In genomic region chr2:61028578-61028977, GRCm38 (mm10) we compare ENCODE assay signal across 20 mouse cellular contexts.
"Had no signal": no experiment of that assay in that cellular context is flagged by ENCODE, and none has a peak within 500 bp of the region (broad histone marks: within the 10 kb centered on the region; RNA-seq: fewer than 3 reads in every experiment).

No protein-coding gene starts in this region.

- H3K4me1 ChIP-seq: liver, embryonic 13.5 days; liver, embryonic 15.5 days; megakaryocyte, embryonic 14.5 days; neural tube, embryonic 13.5 days; neural tube, embryonic 15.5 days; stomach, embryonic 15.5 days had no signal

- H3K9me3 ChIP-seq: liver, embryonic 13.5 days; liver, embryonic 15.5 days; lung, embryonic 15.5 days; neural tube, embryonic 13.5 days; neural tube, embryonic 15.5 days; stomach, embryonic 15.5 days had no signal

- H3K9ac ChIP-seq: liver, embryonic 13.5 days; liver, embryonic 15.5 days; liver, postnatal 0 days; lung, embryonic 15.5 days; neural tube, embryonic 13.5 days; neural tube, embryonic 15.5 days; stomach, embryonic 15.5 days had no signal

- DNase-seq: liver, embryonic 13.5 days; liver, postnatal 0 days; lung, adult 2 months; lung, postnatal 10 days; midbrain, embryonic 14.5 days; right cerebral cortex, postnatal 14 days; thymus, adult 2 months; thymus, postnatal 25 days; thymus, postnatal 4 days had no signal

- H3K27me3 ChIP-seq: liver, embryonic 13.5 days; liver, embryonic 15.5 days; lung, embryonic 15.5 days; megakaryocyte, embryonic 14.5 days; neural tube, embryonic 13.5 days; neural tube, embryonic 15.5 days; stomach, embryonic 15.5 days had no signal

- ATAC-seq: liver, postnatal 0 days; midbrain, embryonic 16.5 days had no signal

- H3K4me3 ChIP-seq: liver, embryonic 13.5 days; liver, embryonic 15.5 days; lung, embryonic 15.5 days; megakaryocyte, embryonic 14.5 days; myocyte; neural tube, embryonic 13.5 days; neural tube, embryonic 15.5 days; stomach, embryonic 15.5 days had no signal

- H3K27ac ChIP-seq: liver, embryonic 13.5 days; liver, embryonic 15.5 days; lung, embryonic 15.5 days; macrophage; neural tube, embryonic 13.5 days; neural tube, embryonic 15.5 days; stomach, embryonic 15.5 days; stomach, postnatal 0 days had no signal

- H3K36me3 ChIP-seq: liver, embryonic 13.5 days; liver, embryonic 15.5 days; lung, embryonic 15.5 days; neural tube, embryonic 13.5 days; neural tube, embryonic 15.5 days; stomach, embryonic 15.5 days had no signal

- H3K4me2 ChIP-seq: liver, embryonic 13.5 days; liver, embryonic 15.5 days; lung, embryonic 15.5 days; midbrain, embryonic 11.5 days; neural tube, embryonic 13.5 days; neural tube, embryonic 15.5 days; stomach, embryonic 15.5 days had no signal
